Mouse (Mus musculus): ENCODE measurements around the gene Olfr224. TPM values are rescaled to one million over a fixed set of nuclear protein-coding genes. Genes with fewer than 3 reads are reported as not detected.
A peak's percentile ranks its signal among the peaks of the same experiment; 100 is the strongest.

The Olfr224 gene
- polyA plus RNA-seq, 1 experiment from 2014 or later: not detected

GRCm38 (mm10) chr11:58604688-58605087 lies 34.3 kb upstream of the Olfr224 start:
- DNase-seq (ENCODE audit: low spot score) (no peak), ATAC-seq (replicated peaks; ENCODE audit: low FRiP score, low TSS enrichment, low read depth) (no peak)
- H3K9me3 ChIP-seq (ENCODE audit: control insufficient read depth, low read length): no peaks in the 10 kb centered on the region
- H3K27ac ChIP-seq (ENCODE audit: low read depth): no peak overlapping the region
- no peaks in the 10 kb centered on the region for H3K27me3 ChIP-seq (replicated peaks; ENCODE audit: control insufficient read depth, insufficient read depth, low read length)
- H3K36me3 ChIP-seq (ENCODE audit: control insufficient read depth, insufficient read depth, low read length): no peaks in the 10 kb centered on the region
- no peak overlapping the region for H3K4me3 ChIP-seq (ENCODE audit: low read depth, low read length)
- 66% methylated on average over 2 of the region's 2 CpGs for WGBS
- no peaks in the 10 kb centered on the region for H3K4me1 ChIP-seq (replicated peaks; ENCODE audit: control insufficient read depth, insufficient read depth, low read length)
- no peak overlapping the region for H3K9ac ChIP-seq (ENCODE audit: low read length)
- H3K4me2 ChIP-seq (ENCODE audit: low read length): no peak overlapping the region

GRCm38 (mm10) chr11:58602800-58603560 lies 32.6 kb upstream of the Olfr224 start:
- H3K27ac ChIP-seq (ENCODE audit: low read depth): no peak overlapping the region
- no peak overlapping the region for H3K9ac ChIP-seq (ENCODE audit: low read length)
- no peaks in the 10 kb centered on the region for H3K27me3 ChIP-seq (replicated peaks; ENCODE audit: control insufficient read depth, insufficient read depth, low read length)
- ATAC-seq (replicated peaks; ENCODE audit: low FRiP score, low TSS enrichment, low read depth) (no peak), DNase-seq (ENCODE audit: low spot score) (no peak)
- H3K9me3 ChIP-seq (ENCODE audit: control insufficient read depth, low read length): no peaks in the 10 kb centered on the region
- no peak overlapping the region for H3K4me3 ChIP-seq (ENCODE audit: low read depth, low read length)
- no peaks in the 10 kb centered on the region for H3K36me3 ChIP-seq (ENCODE audit: control insufficient read depth, insufficient read depth, low read length)
- WGBS: 59% methylated on average over 6 of the region's 6 CpGs
- H3K4me2 ChIP-seq (ENCODE audit: low read length): no peak overlapping the region
- H3K4me1 ChIP-seq (replicated peaks; ENCODE audit: control insufficient read depth, insufficient read depth, low read length): no peaks in the 10 kb centered on the region

GRCm38 (mm10) chr11:58602062-58602461 lies 31.7 kb upstream of the Olfr224 start:
- DNase-seq (ENCODE audit: low spot score): no peak
- Histone ChIP-seq H3K9ac (ENCODE audit: low read length) (no peak overlapping the region), H3K4me1 (replicated peaks; ENCODE audit: control insufficient read depth, insufficient read depth, low read length) (no peaks in the 10 kb centered on the region), H3K9me3 (ENCODE audit: control insufficient read depth, low read length) (no peaks in the 10 kb centered on the region), H3K4me2 (ENCODE audit: low read length) (no peak overlapping the region), H3K36me3 (ENCODE audit: control insufficient read depth, insufficient read depth, low read length) (no peaks in the 10 kb centered on the region), H3K4me3 (ENCODE audit: low read depth, low read length) (no peak overlapping the region), H3K27me3 (replicated peaks; ENCODE audit: control insufficient read depth, insufficient read depth, low read length) (no peaks in the 10 kb centered on the region), H3K27ac (ENCODE audit: low read depth) (no peak overlapping the region)
- no peak for ATAC-seq (replicated peaks; ENCODE audit: low FRiP score, low TSS enrichment, low read depth)

- Histone ChIP-seq H3K36me3 (ENCODE audit: control insufficient read depth, insufficient read depth, low read length) (no peaks in the 10 kb centered on the region), H3K27ac (ENCODE audit: low read depth) (no peak overlapping the region), H3K9ac (ENCODE audit: low read length) (no peak overlapping the region), H3K27me3 (replicated peaks; ENCODE audit: control insufficient read depth, insufficient read depth, low read length) (no peaks in the 10 kb centered on the region), H3K4me3 (ENCODE audit: low read depth, low read length) (no peak overlapping the region), H3K4me1 (replicated peaks; ENCODE audit: control insufficient read depth, insufficient read depth, low read length) (no peaks in the 10 kb centered on the region), H3K9me3 (ENCODE audit: control insufficient read depth, low read length) (no peaks in the 10 kb centered on the region), H3K4me2 (ENCODE audit: low read length) (no peak overlapping the region)
- no peak for DNase-seq (ENCODE audit: low spot score)
- WGBS: 89% methylated on average over 13 of the region's 13 CpGs
- ATAC-seq (replicated peaks; ENCODE audit: low FRiP score, low TSS enrichment, low read depth): no peak
Measured at GRCm38 (mm10) chr11:58597837-58598236, 27.5 kb upstream of the Olfr224 start.

GRCm38 (mm10) chr11:58594814-58595213 lies 24.5 kb upstream of the Olfr224 start, which contains the start of gene Olfr324:
Olfr324 (plus strand) TSS chr11:58595114.
- DNase-seq (ENCODE audit: low spot score) (no peak), ATAC-seq (replicated peaks; ENCODE audit: low FRiP score, low TSS enrichment, low read depth) (no peak)
- H3K27ac ChIP-seq (ENCODE audit: low read depth): no peak within 1 kb of the TSS
- no peaks in the 10 kb centered on the region for H3K27me3 ChIP-seq (replicated peaks; ENCODE audit: control insufficient read depth, insufficient read depth, low read length)
- H3K4me2 ChIP-seq (ENCODE audit: low read length): no peak within 1 kb of the TSS
- H3K9me3 ChIP-seq (ENCODE audit: control insufficient read depth, low read length): no peaks in the 10 kb centered on the region
- no peak within 1 kb of the TSS for H3K9ac ChIP-seq (ENCODE audit: low read length)
- 77% methylated on average over 6 of the region's 6 CpGs for WGBS
- H3K4me1 ChIP-seq (replicated peaks; ENCODE audit: control insufficient read depth, insufficient read depth, low read length): no peaks in the 10 kb centered on the region
- H3K36me3 ChIP-seq (ENCODE audit: control insufficient read depth, insufficient read depth, low read length): no peaks in the 10 kb centered on the region
- H3K4me3 ChIP-seq (ENCODE audit: low read depth, low read length): no peak within 1 kb of the TSS

GRCm38 (mm10) chr11:58588620-58589250 lies 18.4 kb upstream of the Olfr224 start:
- Histone ChIP-seq H3K9ac (ENCODE audit: low read length) (no peak overlapping the region), H3K4me1 (replicated peaks; ENCODE audit: control insufficient read depth, insufficient read depth, low read length) (no peaks in the 10 kb centered on the region), H3K9me3 (ENCODE audit: control insufficient read depth, low read length) (no peaks in the 10 kb centered on the region), H3K36me3 (ENCODE audit: control insufficient read depth, insufficient read depth, low read length) (no peaks in the 10 kb centered on the region), H3K4me3 (ENCODE audit: low read depth, low read length) (no peak overlapping the region), H3K27me3 (replicated peaks; ENCODE audit: control insufficient read depth, insufficient read depth, low read length) (no peaks in the 10 kb centered on the region), H3K27ac (ENCODE audit: low read depth) (no peak overlapping the region), H3K4me2 (ENCODE audit: low read length) (no peak overlapping the region)
- ATAC-seq (replicated peaks; ENCODE audit: low FRiP score, low TSS enrichment, low read depth) (no peak), DNase-seq (ENCODE audit: low spot score) (no peak)
- WGBS: 58% methylated on average over 3 of the region's 3 CpGs

GRCm38 (mm10) chr11:58587898-58588348 lies 17.6 kb upstream of the Olfr224 start:
- H3K36me3 ChIP-seq (ENCODE audit: control insufficient read depth, insufficient read depth, low read length): no peaks in the 10 kb centered on the region
- no peak overlapping the region for H3K4me2 ChIP-seq (ENCODE audit: low read length)
- no peaks in the 10 kb centered on the region for H3K9me3 ChIP-seq (ENCODE audit: control insufficient read depth, low read length)
- DNase-seq (ENCODE audit: low spot score) (peak; percentile 63), ATAC-seq (replicated peaks; ENCODE audit: low FRiP score, low TSS enrichment, low read depth) (no peak)
- no peaks in the 10 kb centered on the region for H3K27me3 ChIP-seq (replicated peaks; ENCODE audit: control insufficient read depth, insufficient read depth, low read length)
- H3K4me3 ChIP-seq (ENCODE audit: low read depth, low read length): no peak overlapping the region
- no peaks in the 10 kb centered on the region for H3K4me1 ChIP-seq (replicated peaks; ENCODE audit: control insufficient read depth, insufficient read depth, low read length)
- H3K9ac ChIP-seq (ENCODE audit: low read length): no peak overlapping the region
- H3K27ac ChIP-seq (ENCODE audit: low read depth): no peak overlapping the region
- WGBS: 70% methylated on average over 7 of the region's 7 CpGs

GRCm38 (mm10) chr11:58578636-58579035 lies 8.3 kb upstream of the Olfr224 start:
- whole genome bisulfite sequencing: 76% methylated on average over 8 of the region's 8 CpGs
- DNase-seq (ENCODE audit: low spot score): no peak
- no peak for ATAC-seq (replicated peaks; ENCODE audit: low FRiP score, low TSS enrichment, low read depth)

GRCm38 (mm10) chr11:58577430-58577829 lies 7.1 kb upstream of the Olfr224 start, which contains the start of gene Olfr325:
Olfr325 (plus strand) TSS chr11:58577730.
- 63% methylated on average over 1 of the region's 1 CpGs for WGBS
- Histone ChIP-seq H3K9ac (ENCODE audit: low read length) (no peak within 1 kb of the TSS), H3K4me1 (replicated peaks; ENCODE audit: control insufficient read depth, insufficient read depth, low read length) (no peaks in the 10 kb centered on the region), H3K4me2 (ENCODE audit: low read length) (no peak within 1 kb of the TSS), H3K4me3 (ENCODE audit: low read depth, low read length) (no peak within 1 kb of the TSS), H3K27me3 (replicated peaks; ENCODE audit: control insufficient read depth, insufficient read depth, low read length) (no peaks in the 10 kb centered on the region), H3K27ac (ENCODE audit: low read depth) (no peak within 1 kb of the TSS), H3K9me3 (ENCODE audit: control insufficient read depth, low read length) (no peaks in the 10 kb centered on the region), H3K36me3 (ENCODE audit: control insufficient read depth, insufficient read depth, low read length) (no peaks in the 10 kb centered on the region)
- DNase-seq (ENCODE audit: low spot score) (no peak), ATAC-seq (replicated peaks; ENCODE audit: low FRiP score, low TSS enrichment, low read depth) (no peak)

More at GRCm38 (mm10) chr11:58578636-58579035, 8.3 kb upstream of the Olfr224 start:
- Histone ChIP-seq H3K27me3 (replicated peaks; ENCODE audit: control insufficient read depth, insufficient read depth, low read length) (no peaks in the 10 kb centered on the region), H3K36me3 (ENCODE audit: control insufficient read depth, insufficient read depth, low read length) (no peaks in the 10 kb centered on the region), H3K9ac (ENCODE audit: low read length) (no peak overlapping the region), H3K4me2 (ENCODE audit: low read length) (no peak overlapping the region), H3K9me3 (ENCODE audit: control insufficient read depth, low read length) (no peaks in the 10 kb centered on the region), H3K4me3 (ENCODE audit: low read depth, low read length) (no peak overlapping the region), H3K4me1 (replicated peaks; ENCODE audit: control insufficient read depth, insufficient read depth, low read length) (no peaks in the 10 kb centered on the region), H3K27ac (ENCODE audit: low read depth) (no peak overlapping the region)

Data from intestine, embryonic 14.5 days (tissue).